Comparison of ENCODE assay signal across 8 mouse cellular contexts in genomic region chr2:32038661-32039081, GRCm38 (mm10). TPM values are rescaled to one million over a fixed set of nuclear protein-coding genes. Genes with fewer than 3 reads are reported as not detected.
DNase-seq lines count a peak whose midpoint lies in the region; ATAC-seq and TF ChIP-seq lines count a peak whose summit lies in the region.

No protein-coding gene starts in this region.

- peak; percentile 61 for DNase-seq in hindbrain, postnatal 0 days (ENCODE audit: low spot score)
- DNase-seq in hindbrain, embryonic 10.5 days (ENCODE audit: low spot score) = no peak
- DNase-seq in cerebellum, adult 8-10 months = peak; percentile 41
- peak; percentile 42 for DNase-seq in induced T-regulatory cell, adult 2 months (ENCODE audit: low read depth)
- DNase-seq in right cerebral cortex, postnatal 36 days (ENCODE audit: low spot score in 2 of 2) = peak; percentile 55 to 72
- no peak for DNase-seq in kidney, adult 18-20 months
- DNase-seq in kidney, adult 2 months = no peak

- no peak overlapping the region for H3K9ac ChIP-seq in hindbrain, postnatal 0 days (replicated peaks; ENCODE audit: low read length)
- no peak overlapping the region for H3K9ac ChIP-seq in intestine, embryonic 15.5 days

- H3K36me3 ChIP-seq in hindbrain, postnatal 0 days (ENCODE audit: insufficient read depth, low read length) = peaks cover 54% of the 10 kb centered on the region
- H3K36me3 ChIP-seq in hindbrain, embryonic 10.5 days = peaks cover 99% of the 10 kb centered on the region
- H3K36me3 ChIP-seq in intestine, embryonic 15.5 days = peaks cover 35% of the 10 kb centered on the region
- H3K36me3 ChIP-seq in kidney, adult 2 months (ENCODE audit: control insufficient read depth, insufficient read depth, low read length) = peaks cover 3% of the 10 kb centered on the region

- H3K4me2 ChIP-seq in hindbrain, postnatal 0 days (ENCODE audit: low read depth, low read length) = no peak overlapping the region
- no peak overlapping the region for H3K4me2 ChIP-seq in intestine, embryonic 15.5 days (replicated peaks)

- H3K4me3 ChIP-seq in hindbrain, postnatal 0 days (ENCODE audit: low read length) = no peak overlapping the region
- H3K4me3 ChIP-seq in hindbrain, embryonic 10.5 days = no peak overlapping the region
- no peak overlapping the region for H3K4me3 ChIP-seq in intestine, embryonic 15.5 days (replicated peaks)
- no peak overlapping the region for H3K4me3 ChIP-seq in kidney, adult 2 months (ENCODE audit: insufficient read depth, low read depth, low read length)

- 0 out of 2 replicates have a peak, but pooled peaks have one; percentile 38 for ATAC-seq in hindbrain, postnatal 0 days
- ATAC-seq in intestine, embryonic 15.5 days = no peak

- H3K27ac ChIP-seq in hindbrain, postnatal 0 days = no peak overlapping the region
- no peak overlapping the region for H3K27ac ChIP-seq in hindbrain, embryonic 10.5 days
- no peak overlapping the region for H3K27ac ChIP-seq in intestine, embryonic 15.5 days
- H3K27ac ChIP-seq in kidney, adult 2 months (ENCODE audit: insufficient read depth, low read depth, low read length) = no peak overlapping the region

- TF ChIP-seq CTCF in hindbrain, postnatal 0 days (IDR thresholded peaks at IDR 0.05; ENCODE audit: low read depth) = no peak
- no peak for TF ChIP-seq CTCF in kidney, adult 2 months (conservative IDR thresholded peaks at IDR 0.05; ENCODE audit: insufficient read depth, insufficient read length, low read depth, low read length)

- H3K9me3 ChIP-seq in hindbrain, postnatal 0 days (ENCODE audit: low read length) = no peaks in the 10 kb centered on the region
- no peaks in the 10 kb centered on the region for H3K9me3 ChIP-seq in hindbrain, embryonic 10.5 days
- H3K9me3 ChIP-seq in intestine, embryonic 15.5 days = no peaks in the 10 kb centered on the region

- no peak for TF ChIP-seq POLR2A in kidney, adult 2 months (IDR thresholded peaks at IDR 0.05; ENCODE audit: low read depth, low read length)

- H3K4me1 ChIP-seq in hindbrain, postnatal 0 days (ENCODE audit: insufficient read depth, low read length) = no peaks in the 10 kb centered on the region
- H3K4me1 ChIP-seq in hindbrain, embryonic 10.5 days (replicated peaks) = no peaks in the 10 kb centered on the region
- no peaks in the 10 kb centered on the region for H3K4me1 ChIP-seq in intestine, embryonic 15.5 days (replicated peaks)
- no peaks in the 10 kb centered on the region for H3K4me1 ChIP-seq in kidney, adult 2 months (ENCODE audit: control insufficient read depth, insufficient read depth, low read length)

- WGBS in hindbrain, postnatal 0 days = 68% methylated on average over 8 of the region's 8 CpGs
- WGBS in hindbrain, embryonic 10.5 days = 91% methylated on average over 8 of the region's 8 CpGs
- 85% methylated on average over 8 of the region's 8 CpGs for WGBS in intestine, embryonic 15.5 days
- WGBS in kidney, adult 2 months = 59% methylated on average over 8 of the region's 8 CpGs

- no peaks in the 10 kb centered on the region for H3K27me3 ChIP-seq in hindbrain, postnatal 0 days (ENCODE audit: insufficient read depth, low read length)
- H3K27me3 ChIP-seq in hindbrain, embryonic 10.5 days (ENCODE audit: insufficient read depth, poor library complexity, severe bottlenecking) = no peaks in the 10 kb centered on the region
- H3K27me3 ChIP-seq in intestine, embryonic 15.5 days (replicated peaks) = no peaks in the 10 kb centered on the region
- H3K27me3 ChIP-seq in kidney, adult 2 months (replicated peaks; ENCODE audit: control insufficient read depth, insufficient read depth, low read length) = no peaks in the 10 kb centered on the region

RNA-seq across cellular contexts. Expression of gene Fam78a, which starts 46.0 kb away (rescaled TPM):
- 0.83 and 1.3 TPM in 2 replicates for total RNA-seq in hindbrain, postnatal 0 days (2014; rRNA removed)
- polyA plus RNA-seq in hindbrain, postnatal 0 days (2015; fragmentation: Nextera tagmentation; extraction: Ambion mirVana) = 0.21 and 0.39 TPM in 2 replicates
- polyA plus RNA-seq in hindbrain, embryonic 10.5 days (2016; fragmentation: Nextera tagmentation; extraction: Ambion mirVana) = 1.5 and 2.2 TPM in 2 replicates
- 1.8 and 2.0 TPM in 2 replicates for polyA plus RNA-seq in intestine, embryonic 15.5 days (2015; fragmentation: Nextera tagmentation; extraction: Ambion mirVana)
- 2.6 and 4.9 TPM in 2 replicates for polyA plus RNA-seq in kidney, adult 2 months (2012; rRNA removed)

RNA-seq across cellular contexts. Expression of gene Plpp7, which starts 56.7 kb away (rescaled TPM):
- 39.2 and 50.5 TPM in 2 replicates for total RNA-seq in hindbrain, postnatal 0 days (2014; rRNA removed)
- 28.2 and 28.3 TPM in 2 replicates for polyA plus RNA-seq in hindbrain, postnatal 0 days (2015; fragmentation: Nextera tagmentation; extraction: Ambion mirVana)
- polyA plus RNA-seq in hindbrain, embryonic 10.5 days (2016; fragmentation: Nextera tagmentation; extraction: Ambion mirVana) = 7.6 and 7.9 TPM in 2 replicates
- polyA plus RNA-seq in intestine, embryonic 15.5 days (2015; fragmentation: Nextera tagmentation; extraction: Ambion mirVana) = 4.3 and 4.5 TPM in 2 replicates
- 5.7 and 6.0 TPM in 2 replicates for polyA plus RNA-seq in kidney, adult 2 months (2012; rRNA removed)

Comparison
In these comparisons a context has a peak if more than half of its experiments do, and no peak if none do; other contexts are left out.
1. DNase-seq: peak in hindbrain, postnatal 0 days (single experiment), cerebellum, adult 8-10 months (single experiment), induced T-regulatory cell, adult 2 months (single experiment) and right cerebral cortex, postnatal 36 days (2 of 2); none in hindbrain, embryonic 10.5 days (single experiment), kidney, adult 18-20 months (single experiment) and kidney, adult 2 months (single experiment).